Mouse (Mus musculus) WW6 (cell line): ENCODE results near the gene Hoga1.

Experiments used
- DNase-seq: peaks from one replicate; pipeline ENCODE4 v3.0.0-alpha.2; 2013; ENCODE audit warnings: low read depth, low spot score

Hoga1 gene

DNA sequence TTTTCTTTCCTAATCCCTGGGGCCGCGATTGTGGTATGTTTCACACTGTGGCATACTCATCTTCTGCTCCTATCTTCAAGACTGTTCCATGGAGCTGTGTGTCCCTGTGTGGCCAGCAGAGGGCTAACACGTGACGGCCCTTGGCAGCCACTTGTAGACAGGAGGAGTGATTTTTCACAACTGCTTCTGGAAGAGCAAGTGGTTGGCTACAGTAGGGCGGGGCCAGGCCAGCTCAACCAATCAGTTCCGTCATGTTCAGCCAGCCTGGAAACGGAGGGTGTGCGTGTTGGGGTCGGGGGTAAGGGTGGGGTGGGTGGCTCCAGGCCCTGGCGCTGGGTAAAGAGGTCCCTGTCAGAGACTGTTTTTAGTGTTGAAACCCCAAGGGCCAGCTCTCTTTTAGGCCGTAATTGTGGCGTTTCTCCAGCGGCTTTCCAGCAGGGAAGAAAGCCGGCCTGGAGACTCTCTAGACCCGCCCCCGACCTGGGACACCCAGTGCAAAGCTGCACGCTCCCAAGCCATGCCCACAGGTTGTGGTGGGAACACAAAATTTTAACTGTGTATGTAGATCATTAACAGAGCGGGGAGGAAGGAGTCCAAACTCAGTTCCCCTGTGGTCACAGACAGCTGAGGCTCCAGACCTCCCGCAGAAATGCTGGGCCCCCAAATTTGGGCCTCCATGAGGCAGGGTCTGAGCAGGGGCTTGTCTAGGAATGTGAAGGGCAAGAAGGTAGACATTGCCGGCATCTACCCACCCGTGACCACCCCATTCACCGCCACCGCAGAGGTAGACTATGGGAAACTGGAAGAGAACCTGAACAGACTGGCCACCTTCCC, at the start of gene Hoga1:
Gene Hoga1 (plus strand): TSS at position 342 of the 834 bp plus-strand sequence.
- DNase-seq = peak; percentile 74

DNA sequence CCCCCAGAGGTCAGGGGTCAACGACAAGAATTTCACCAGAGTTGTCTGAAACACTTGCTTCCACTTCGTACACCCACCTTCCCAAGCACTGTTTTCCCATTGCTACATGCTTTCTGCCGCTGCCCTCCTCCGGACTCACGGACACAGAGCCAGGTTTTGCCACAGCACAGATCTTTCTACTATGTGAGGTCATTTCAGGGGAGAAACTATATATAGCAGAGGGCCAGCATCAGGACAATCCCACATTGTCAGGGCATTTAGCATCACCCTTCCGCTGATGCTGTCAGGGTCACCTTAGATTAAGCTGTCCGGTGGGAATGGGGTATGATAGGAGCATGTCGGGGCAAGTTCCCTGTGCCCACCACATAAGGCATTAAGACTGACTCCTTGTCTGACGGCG, 48.3 kb upstream of the Hoga1 start:
- DNase-seq = no peak

DNA sequence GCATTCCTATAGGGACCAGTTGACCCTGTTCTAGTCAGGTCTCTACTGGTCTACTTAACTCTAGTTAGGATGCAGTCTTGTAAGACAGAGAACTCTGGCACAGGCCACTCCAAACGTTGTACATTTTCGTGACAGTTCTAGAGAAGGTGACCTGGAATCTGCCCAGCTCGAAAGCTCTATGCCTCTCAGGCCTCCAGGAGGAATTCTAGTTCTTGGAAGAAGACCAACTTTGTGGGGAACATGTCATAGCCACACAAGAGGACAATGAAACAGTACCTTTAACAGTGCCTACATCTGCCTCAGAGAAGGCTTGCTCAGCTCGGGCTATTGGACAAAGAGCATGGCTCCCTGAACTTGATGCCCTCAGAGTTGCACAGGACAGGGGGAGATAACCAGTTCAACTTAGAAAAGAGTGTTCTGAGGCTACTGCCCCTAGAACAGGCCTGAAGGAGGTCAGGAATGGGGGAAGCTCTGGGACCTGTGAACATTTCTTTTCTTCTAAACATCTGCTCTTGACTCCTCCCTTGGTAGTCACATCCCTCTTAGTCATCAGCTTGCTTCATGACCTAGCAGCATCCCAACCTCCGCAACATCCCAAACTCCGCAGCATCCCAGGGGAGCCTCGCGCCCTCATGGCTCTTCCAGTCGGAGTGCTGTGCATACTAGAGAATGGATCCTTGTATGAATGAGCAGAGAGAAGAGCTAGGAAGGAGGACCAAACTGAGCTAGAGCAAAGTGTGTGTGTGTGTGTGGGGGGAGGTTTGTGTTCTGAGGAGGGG, 46.5 kb upstream of the Hoga1 start:
- DNase-seq = no peak

DNA sequence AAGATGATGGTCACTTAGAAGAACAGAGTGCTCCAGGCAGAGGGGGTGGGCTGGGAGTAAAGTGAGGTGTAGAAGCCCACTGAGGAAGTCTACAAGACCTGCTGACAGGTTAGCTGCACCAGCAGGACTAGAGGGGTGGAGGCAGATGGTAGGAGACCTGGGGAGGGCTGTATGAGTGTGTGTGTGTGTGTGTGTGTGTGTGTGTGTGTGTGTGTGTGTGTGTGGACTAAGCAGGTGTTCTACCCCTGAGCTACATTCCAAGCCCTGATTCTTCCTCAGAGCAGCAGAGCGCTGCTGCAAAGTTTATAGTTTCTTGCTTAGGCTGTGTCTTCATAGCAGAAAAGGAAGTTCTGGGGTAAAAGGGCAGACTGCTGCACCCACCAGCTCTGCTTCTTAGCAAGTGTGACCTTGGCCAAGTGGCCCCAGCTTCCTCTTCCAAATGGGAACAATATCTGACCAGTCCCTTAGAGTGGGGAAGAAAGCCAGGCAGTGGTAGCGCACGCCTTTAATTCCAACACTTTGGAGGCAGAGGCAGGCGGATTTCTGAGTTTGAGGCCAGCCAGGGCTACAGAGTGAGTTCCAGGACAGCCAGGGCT, 45.6 kb upstream of the Hoga1 start:
- DNase-seq = no peak

DNA sequence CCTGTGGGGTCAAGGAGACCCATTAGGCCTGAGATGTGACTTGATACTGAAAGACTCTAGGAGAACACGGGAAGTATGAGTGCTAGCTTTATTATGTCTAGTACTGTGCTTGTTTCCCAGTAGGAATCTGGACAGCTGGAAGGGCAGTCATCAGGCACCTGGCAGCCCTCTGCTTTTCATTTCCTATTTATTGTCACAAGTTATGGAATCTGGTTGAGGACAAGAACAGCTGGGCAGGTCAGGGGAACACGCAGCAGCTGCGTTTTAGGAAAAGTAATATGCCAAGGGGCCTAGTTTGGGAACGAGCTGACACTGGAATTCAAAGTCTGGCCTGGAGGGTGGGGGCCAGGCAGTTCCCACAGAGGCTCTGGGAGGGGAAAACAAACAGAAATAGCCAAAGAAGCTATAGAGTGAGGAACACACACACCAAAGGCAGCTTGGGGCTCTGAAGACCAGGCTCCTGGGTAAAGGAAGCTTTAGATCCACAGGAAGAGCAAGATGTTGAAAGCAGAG, 44.9 kb upstream of the Hoga1 start:
- no peak for DNase-seq

DNA sequence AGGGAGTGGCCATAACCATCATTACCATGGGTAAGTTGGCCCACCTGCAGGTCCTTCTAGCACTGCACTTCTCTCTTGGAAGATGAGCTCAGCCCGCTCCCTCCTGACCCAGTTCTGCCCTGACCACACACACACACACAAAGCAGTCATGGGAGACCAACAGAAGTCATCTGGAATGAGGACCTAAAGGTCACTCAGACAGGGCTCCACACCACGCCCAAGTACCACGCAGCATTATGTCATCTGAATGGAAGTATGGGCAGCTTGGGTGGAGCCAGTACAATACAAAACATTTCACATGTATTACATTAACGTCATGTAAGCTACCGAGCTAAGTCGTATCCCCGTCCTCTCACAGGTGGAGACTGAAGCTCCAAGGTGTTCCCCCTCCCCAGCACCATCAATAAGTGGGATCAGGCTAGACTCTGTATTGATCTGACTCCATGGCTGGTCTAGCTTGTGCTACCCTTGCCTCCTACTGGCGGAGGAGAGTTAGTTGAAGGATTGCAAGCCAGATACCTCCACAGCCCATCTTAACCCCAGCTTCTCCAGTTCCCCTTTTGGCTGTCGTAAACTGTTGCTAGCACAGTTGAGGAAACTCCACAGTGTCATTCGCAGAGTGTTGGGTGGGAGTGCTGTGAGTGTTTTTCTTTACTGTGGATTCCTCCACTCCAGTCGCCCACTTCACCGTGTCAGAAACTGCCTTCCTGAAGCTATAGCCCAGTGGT, 44.0 kb upstream of the Hoga1 start:
- no peak for DNase-seq

DNA sequence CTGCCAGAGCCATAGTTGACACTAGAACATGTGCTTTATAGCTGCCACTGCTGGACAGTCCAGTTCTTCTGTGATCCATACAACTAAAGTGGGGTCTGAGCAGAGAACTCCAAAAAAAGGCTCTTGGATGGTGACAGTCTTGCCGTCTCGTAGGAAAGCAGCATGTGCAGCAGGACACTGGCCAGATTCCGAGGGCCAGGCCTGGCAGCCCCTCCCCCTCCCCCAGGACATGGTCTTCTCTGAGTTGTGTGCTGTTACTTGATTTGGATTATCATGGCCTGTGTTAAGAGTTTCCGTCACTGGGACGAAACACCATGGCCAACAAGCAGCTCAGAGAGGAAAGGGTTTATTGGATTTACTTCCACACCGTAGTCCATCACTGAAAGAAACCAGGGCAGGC, 41.2 kb upstream of the Hoga1 start:
- DNase-seq = no peak

DNA sequence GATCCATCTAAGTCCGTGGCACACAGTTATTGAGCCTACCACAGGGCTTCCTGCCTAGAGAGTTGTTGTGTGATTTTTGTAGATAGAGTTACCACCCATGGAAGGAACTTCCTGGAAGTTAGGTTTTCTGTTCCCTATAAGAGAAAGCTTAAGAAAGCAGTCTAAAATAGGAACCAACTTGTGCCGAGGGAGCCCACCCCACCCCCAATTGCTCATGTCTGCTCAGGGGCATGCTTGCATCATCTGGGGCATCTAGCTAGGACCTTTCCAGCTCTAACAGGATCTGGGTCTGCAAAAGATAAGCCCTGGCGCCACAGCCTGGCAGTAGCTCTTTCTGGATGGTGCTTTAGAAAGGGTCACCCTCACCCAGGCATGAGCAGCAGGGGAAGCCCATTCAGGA, 39.8 kb upstream of the Hoga1 start:
- DNase-seq = no peak

DNA sequence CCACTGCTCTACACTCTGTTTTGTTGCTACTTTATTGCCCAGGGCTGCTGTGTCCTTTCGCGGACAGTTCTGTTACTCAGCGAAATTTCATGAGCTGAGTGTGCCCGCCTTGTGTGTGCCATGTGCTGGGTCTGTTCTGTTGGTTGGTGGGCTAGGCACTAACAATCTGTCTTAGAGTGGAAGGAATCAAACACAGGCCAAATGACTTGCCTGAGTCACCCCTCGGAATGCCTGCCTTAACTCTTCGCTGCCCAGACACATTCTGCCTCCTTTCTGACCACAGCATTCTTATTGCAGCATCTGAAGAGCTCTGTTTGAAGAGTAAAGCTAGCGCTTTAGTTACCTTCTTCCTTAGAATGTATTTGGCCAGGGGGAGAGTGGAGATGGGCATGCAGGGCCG, 38.8 kb upstream of the Hoga1 start:
- DNase-seq = no peak

DNA sequence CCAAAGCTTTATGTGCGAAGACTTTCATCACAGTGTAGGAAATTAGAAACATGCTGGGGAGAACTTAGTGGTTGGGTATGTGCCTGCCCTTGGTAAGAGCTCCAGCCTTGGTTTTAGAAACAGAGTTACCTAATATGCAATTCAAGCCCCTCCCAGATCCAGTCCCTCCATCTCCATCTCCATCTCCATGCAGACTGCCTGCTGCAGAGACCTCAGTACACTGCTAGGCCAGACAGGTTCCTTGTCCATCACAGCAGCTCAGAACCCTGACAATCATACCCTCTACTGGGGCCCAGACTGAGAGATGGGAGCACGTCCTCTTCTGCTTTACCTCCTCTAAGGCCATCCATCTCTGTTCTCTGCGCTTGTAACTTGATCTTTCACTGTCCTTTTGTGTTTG, 36.8 kb upstream of the Hoga1 start:
- DNase-seq = no peak

DNA sequence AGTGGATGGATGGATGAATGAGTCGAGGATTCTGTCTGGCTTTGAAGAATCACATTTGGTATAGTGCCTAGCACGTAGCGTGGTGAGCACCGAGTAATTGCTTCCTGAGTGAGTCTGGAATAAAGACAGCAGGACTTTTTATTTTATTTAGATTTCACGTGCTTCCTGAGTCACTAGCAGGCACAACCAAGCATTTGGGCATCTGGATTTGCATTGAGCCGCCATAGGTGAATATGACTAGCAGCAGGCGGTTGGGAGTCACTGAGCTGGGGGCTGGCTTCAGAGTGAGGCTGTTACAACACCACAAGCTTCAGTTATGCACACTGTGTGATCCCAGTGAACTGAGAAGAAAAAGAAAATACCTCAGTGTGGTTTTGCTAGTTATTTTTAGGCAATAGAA, 36.3 kb upstream of the Hoga1 start:
- DNase-seq = no peak

DNA sequence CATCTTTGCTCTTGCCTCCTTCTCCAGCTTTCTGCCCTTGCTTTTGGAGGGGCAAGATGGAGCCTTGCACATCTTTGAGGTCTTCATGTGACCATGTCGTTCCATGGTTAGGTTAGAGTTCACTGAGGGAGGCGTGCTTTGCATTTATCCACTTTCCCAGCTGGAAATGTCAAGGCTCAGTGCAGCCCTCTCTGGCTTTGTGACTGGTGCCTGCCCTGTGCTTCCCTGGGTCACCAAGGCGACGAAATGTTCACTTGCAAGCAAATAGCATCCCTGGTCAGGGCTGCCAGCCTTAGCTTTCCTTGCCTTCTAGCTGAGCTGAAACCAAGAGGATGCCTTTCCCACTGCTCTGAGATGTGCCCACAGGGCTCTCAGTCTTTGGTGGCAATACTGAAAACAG, 35.0 kb upstream of the Hoga1 start:
- DNase-seq = no peak

DNA sequence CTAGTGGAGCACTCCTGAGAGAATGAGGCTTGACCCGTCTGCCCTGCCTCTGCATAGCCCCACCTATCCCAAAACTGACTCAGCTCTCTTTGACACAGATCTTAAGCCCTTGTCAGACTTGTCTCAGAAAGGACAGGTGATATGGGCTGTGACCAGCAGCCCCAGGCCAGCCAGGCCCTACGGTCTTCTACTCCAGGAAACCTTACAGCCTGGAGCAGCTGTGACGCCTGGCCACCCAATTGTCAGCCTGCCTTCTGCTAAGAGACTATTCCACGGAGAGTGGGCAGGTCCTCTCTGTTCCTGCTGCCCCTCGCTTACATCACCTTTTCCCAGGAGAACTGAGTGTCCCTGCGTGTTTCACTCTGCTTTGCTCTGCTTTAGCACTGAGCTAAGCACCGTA, 34.3 kb upstream of the Hoga1 start:
- no peak for DNase-seq

DNA sequence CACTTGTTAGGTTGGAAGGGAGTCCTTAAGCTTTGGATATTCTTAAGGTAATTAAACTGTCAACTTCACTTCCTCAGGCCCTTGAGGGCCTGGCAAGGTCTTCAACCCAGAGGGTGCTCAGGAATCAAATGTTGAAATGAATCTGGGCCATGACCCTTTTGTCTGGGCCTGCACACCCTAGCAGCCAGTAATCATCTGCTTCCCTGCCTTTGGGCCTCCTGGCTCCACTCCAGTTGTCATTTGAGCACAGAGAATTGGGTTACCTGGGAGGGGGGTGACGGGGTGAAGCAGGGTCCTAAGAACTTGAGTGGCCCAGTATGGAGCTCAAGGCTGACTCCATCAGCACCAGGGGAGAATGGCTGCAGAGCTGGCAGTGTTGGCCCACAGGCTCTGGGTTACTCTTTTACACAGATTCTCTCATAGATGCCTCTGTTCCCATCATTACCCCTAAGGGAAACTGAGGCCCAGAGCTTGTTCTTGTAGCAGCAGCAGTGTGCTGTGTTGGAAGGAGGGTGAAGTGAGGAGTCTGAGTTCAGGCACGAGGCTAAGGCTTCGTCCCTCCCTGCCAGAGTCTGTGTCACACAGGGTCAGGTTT, 31.1 kb upstream of the Hoga1 start:
- DNase-seq = no peak

DNA sequence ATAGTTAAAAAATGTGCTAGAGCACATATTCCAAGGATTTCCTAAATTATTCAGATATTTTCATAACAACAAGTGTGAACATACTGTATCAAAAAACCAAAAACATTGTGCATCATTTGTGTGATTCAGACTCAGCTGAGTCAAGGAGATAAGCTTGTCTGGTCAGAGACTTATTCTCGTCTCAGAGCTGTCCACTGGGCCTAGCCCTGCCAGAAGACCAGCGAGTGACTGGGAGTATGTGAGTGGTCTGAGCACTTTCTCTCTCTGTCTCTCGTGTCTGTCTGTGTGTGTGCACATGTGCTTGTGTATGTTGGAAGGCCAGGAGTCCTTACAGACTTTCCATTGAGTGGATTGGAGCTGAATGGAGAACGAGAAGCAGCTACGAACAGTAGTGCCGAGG, 30.4 kb upstream of the Hoga1 start:
- DNase-seq = no peak

DNA sequence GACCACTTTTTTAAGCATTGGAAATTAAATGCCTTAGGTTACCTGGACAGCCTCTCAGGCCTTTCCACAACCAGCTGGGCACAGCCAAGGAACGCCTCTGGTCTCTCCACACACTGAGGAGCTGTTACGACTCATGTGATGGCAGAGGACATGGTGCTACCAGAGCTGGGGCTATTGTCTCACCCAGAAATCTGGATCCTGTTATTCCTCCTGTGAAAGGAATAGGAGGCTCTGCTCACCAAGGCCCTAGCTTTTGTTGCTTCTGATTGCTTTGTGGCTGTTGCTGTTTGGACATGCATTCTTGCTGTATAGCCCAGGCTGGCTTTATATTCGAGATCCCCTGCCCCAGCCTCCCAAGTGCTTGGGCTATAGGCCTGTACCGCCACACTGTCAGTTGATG, 29.2 kb upstream of the Hoga1 start:
- DNase-seq = no peak

DNA sequence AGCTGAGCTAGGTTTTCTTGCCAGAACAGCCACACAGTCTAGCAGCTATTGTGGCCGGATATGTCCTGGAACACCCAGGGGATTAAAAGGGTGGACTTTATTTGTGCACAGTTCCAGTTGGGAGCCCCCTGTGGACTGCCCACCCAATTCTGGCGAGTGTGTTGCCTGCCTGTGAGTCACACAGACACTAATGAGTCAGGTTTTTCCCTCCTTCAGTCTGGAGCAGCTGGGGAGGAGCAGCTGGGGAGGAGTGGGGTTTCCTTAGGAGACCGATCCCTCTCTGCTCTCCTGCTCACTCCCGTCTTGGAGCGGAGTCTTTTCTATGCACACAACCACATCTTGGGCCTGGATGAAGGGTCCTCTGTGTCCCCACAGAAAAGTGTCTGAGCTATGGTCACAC, 28.6 kb upstream of the Hoga1 start:
- no peak for DNase-seq

DNA sequence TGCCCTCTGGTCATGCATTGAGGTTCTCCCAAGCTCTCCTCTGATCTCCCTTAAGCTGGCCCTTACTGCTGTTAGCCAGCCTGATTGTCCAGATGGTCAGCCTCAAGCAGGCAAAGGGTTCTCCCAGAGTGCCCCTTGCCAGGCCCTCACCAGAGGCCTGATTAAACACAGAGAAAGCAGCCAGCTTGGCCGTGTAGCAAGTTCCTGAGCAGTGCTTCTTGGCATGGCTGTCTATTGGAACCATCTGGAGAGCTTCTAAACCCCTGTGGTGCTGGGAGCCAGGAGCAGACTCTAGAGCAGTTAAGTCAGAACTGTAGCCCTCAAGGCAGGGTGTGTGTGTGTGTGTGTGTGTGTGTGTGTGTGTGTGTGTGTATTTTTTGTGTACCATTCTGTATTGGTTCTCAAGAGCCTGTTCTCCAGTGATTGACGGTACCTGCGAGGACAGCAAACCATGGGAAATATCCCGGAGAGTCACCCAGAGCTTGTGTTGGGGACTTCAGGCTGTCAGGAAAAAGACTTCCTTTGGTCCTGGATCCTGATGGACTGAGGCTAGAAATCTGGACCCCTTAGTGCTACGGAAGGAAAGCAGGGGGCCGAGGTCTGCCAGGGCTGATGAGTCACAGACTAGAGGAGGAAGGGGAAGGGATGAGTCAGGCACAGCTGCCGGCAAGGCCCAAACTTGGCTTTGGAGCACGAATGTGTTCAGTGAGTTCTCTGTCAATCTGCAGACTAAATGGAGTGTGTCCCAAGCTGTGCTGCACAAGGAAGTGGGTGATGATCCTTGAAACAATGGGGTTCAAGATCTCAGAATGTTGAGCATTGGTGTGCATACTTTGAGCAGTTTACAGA, 27.8 kb upstream of the Hoga1 start:
- DNase-seq = no peak

DNA sequence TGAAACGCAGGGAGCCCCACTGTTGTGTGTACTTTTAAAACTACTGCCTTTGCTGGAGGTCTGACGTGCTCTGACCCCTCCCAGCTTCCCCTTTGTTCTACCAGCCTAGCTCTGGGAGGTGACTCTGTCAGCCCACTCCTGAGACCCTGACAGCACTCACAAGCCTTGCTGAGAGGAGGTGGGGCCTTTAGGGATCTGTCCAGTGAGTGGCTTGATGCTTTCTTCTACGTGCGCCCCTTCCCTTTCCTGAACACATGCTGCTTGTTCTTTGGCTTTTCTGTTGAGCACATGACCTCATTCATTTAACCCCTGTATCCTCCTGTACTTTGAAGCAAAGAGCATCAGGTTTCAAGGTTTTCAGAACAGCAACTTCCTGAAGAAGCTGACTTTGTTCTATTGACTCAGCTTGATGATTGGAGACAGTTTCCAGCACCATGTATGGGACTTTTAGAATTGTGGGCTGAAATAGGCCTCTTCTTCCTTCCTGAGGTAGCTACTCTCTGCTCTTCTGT, 26.3 kb upstream of the Hoga1 start:
- no peak for DNase-seq
